Mouse (Mus musculus): ENCODE measurements at regions not wholly inside any gene's neighbourhood (a gene's known extent, or its start where the extent isn't known, plus 50 kb on each side); places are given as distances from the start of the nearest gene placed in this dataset.
A peak's percentile ranks its signal among the peaks of the same experiment; 100 is the strongest.

- no peak for DNase-seq
- intact Hi-C loops (cut with DNase I), result no loop called here
Measured at GRCm38 (mm10) chr3:54592655-54593428, 99.8 kb upstream of the Supt20 start.

DNA sequence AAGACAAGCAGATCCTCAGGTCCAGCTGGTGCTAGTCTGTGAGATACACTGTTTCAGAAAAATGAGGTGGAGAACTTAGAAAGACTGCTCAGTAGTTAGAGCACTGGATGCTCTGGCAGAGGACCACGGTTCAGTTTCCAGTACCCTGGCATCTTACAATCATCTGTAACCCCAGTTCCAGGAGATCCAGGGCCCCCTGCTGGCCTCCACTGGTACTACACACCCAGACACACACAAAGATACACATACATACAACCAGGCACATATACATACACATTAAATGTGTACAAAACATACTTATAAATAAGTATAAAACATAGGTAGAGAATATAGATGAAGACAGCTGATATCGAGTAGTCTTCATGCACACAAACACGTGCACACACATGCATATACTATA lies 97.4 kb upstream of the Supt20 start:
- DNase-seq, result no peak
- intact Hi-C loops (cut with DNase I), result loop anchor here (5.0 kb wide), 1 partner anchor 238 kb away; no protein-coding TSS in a partner anchor

GRCm38 (mm10) chr3:54597326-54598274 lies 95.0 kb upstream of the Supt20 start:
- intact Hi-C loops (cut with DNase I), result loop anchor here (5.0 kb wide), 1 partner anchor 240 kb away; no protein-coding TSS in a partner anchor
- peak; percentile 16 to 28 for DNase-seq

DNA sequence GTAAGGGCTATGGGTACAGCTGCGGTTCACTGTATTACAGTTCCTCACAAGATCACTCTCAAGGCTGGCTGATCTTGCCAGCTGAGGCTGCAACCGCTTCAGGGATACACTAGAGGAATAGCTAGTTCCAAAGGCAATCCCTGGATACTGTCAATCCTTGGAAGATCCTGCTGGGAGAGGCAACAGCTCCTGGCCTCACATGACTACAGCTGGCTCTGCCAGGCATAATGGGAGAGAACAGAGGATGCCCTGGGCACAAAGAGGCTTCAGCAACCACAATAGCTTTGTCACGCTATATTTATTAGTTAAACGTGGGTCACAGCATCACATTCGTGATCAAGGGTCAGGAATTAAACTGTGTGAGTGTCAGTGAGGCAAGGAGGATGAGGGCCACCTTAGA lies 94.3 kb upstream of the Supt20 start:
- intact Hi-C loops (cut with DNase I), result loop anchor here (5.0 kb wide), 1 partner anchor 241 kb away; no protein-coding TSS in a partner anchor
- peak in 1 of 2 experiments; percentile 1 for DNase-seq

DNA sequence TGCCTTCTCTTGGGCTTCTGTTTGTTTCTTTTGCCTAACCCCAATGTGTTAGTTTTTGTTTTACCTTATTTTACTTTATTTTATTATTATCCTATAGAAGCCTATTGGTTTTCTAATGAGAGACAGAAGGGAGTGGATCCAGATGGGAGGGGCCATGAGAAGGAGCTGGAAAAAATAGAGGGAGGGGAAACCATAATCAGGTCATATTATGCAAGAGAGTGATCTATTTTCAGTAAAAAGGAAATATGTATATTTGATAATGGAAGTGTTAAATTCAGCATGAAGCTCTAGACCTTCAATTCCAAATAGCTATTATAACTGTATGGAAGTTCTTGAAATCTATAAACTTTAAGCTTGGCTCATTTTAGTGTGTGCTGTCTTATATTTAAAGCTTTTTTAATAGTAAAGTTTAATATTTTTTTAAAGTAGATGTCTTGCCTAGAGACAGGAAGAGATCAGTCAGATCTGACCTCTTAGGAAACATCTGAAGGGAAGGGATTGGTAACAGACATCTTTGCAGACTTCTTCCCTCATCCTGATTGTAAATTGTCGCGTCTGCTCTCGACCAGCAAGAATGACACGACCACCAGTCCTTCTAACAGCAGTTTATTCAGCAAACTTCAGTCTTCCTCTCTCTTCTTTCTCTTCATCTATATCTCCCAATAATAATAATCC lies 87.8 kb upstream of the Supt20 start:
- intact Hi-C loops (cut with DNase I), result no loop called here
- DNase-seq, result no peak

DNA sequence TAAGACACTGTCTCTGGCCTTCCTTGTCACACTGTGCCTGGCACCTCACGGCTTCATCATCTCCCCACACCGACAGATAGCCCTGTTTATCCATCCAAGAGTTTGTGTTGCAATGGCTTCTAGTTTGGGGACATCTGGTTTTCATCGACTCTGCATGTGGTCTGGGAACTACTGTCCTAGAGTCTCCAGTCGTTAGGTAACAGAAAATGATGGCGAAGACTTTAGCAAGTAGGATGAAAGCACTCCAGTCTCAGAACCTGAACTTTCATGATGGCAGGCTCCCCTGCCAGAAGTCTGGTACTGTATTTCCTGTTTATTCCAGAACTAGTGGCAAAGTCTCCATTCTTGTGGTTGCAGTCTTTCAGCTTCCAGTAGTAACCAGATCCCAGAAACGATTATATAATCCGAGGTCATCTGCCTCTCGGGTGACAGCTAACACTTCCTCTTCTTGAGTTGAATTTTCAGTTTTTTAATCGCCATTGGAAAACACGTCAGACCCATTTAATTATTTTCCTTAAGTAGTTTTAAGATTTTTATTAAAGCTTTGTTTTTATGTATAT lies 81.1 kb upstream of the Supt20 start:
- intact Hi-C loops (cut with DNase I), result no loop called here
- no peak for DNase-seq

DNA sequence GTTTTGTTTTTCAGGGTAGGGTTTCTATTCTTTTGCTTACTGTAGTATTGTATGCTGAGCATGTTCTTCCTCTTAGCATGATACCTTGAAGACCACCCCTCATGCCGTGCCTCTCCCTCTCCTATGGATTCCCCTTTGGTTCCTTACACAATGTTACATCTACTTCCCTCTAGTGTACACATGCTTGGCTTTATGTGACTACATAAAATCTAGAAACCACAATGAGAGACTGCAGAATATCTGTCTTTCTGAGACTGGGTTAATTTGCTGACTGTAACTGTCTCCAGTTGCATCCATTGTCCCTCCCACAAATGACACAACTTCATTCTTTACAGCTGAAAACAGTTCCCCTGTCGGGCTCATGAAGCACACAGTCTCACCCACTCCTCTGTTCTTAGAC lies 78.8 kb upstream of the Supt20 start:
- intact Hi-C loops (cut with DNase I), result no loop called here

DNA sequence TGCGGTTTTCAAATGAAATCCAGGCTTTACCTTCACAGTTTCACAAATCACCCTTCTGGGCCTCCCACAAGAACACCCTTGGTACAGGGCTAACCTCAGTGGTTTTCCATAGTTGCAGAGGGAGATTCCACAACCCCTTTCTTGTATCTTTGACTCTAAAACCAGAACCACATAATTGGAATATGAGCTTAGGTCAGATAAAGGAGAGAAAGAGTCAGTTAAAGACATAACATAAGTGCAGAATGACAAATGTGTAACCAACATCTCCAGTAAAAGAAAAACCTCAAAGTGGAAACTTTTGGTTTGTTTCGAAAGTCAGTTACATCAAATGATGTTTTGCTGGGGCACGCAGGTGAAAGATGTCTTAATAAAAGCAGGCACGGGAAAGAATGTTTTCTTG lies 75.3 kb upstream of the Supt20 start:
- DNase-seq, result no peak
- intact Hi-C loops (cut with DNase I), result no loop called here

More for the DNA sequence above, 78.8 kb upstream of the Supt20 start:
- DNase-seq, result no peak

DNA sequence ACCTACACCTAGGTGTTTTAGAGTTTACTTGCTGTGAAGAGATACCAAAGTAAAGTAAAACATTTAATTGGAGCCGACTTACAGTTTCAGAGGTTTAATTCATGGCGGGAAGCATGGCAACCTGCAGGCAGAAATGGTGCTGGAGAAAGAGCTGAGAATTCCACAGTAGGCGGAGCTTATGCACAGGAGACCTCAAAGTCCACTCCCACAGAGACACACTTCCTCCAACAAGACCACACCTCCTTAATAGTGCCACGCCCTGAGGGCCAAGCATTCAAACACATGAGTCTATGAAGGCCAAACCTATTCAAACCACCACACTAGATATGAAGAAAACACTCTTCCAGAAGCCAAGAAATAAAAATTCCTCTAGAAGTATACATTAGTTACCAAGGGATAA lies 74.3 kb upstream of the Supt20 start:
- intact Hi-C loops (cut with DNase I), result no loop called here
- DNase-seq, result no peak

DNA sequence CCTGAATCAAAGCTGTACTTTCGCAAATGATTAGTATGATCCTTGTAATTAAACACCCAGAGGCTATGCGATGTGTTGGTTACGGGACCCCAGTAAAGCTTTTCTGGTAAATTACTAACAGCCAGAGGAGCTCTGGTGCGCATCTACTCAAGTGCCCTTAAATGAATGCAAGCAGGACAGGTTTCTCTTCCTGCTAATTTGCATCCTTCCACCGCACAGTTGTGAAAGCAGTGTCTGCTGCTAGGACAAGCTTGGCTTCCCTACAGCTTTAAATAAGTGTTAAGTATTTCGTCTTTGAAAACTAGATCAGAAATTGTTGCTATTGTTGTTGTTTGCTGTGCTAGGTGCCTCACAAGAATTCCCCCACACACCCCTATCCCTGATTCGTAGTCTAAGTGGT lies 62.4 kb upstream of the Supt20 start:
- intact Hi-C loops (cut with DNase I), result no loop called here
- no peak for DNase-seq

DNA sequence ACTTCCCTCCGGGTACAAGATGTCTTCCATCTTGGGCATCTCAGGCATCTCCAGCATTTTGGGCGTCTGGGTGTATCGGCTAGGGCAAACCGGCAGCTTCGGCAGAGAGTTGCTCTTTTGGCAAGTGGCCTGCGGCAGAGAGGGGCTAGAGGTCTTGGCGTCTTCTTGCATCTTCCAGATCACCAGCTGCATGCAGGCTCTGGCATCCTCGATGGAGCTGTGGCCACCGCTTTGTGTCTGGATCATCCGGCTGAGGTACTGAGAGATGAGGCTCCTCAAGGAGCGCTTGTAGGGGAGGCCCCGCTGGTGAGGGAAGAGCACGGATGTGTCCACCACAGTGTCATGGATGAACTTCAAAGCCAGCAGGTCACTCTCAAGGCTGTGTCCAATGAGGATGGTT lies 59.9 kb upstream of the Supt20 start:
- DNase-seq, result no peak
- intact Hi-C loops (cut with DNase I), result no loop called here

GRCm38 (mm10) chr3:54633446-54633845 lies 59.2 kb upstream of the Supt20 start:
- DNase-seq, result no peak
- intact Hi-C loops (cut with DNase I), result no loop called here

DNA sequence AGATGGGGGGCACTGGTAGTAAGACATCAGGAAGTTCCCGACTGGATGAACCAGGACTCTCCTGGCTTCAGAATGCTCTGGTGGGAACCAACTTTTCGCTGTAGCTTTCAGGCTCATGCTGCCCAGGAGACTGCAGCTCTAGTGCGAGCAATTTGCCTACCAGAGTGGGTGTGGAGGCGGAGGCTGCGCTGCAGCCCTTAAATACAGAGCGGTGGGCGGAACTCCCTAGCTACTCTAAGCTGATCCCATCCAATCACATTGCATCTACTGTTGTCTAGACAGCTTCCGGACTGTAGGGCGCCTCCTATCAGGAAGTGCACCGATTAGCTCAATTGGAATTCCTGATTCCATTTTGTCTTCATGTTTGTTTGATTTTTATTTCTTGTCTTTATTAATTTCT lies 58.2 kb upstream of the Supt20 start:
- DNase-seq, result no peak
- intact Hi-C loops (cut with DNase I), result no loop called here
